Mouse (Mus musculus) CH12.LX (cell line): ENCODE measurements around the gene 4930442H23Rik. TPM values are rescaled to one million over a fixed set of nuclear protein-coding genes. Genes with fewer than 3 reads are reported as not detected.
A peak's percentile ranks its signal among the peaks of the same experiment; 100 is the strongest.

ENCODE experiments used
- DNase-seq: peaks from one replicate; pipeline ENCODE4 v3.0.0-alpha.2; 2013; ENCODE audit errors: extremely low read depth
- H3K27ac ChIP-seq: 2 replicates; pipeline ENCODE4 v1.5.1; 2012; ENCODE audit warnings: low read depth, mild to moderate bottlenecking, control low read depth, moderate library complexity; ENCODE audit not compliant: insufficient read depth
- H3K27me3 ChIP-seq: replicated peaks from 2 replicates; pipeline ENCODE3; 2012; ENCODE audit warnings: inconsistent platforms
- H3K36me3 ChIP-seq, 2 experiments: replicated peaks in 1 of 2; 2 replicates each; pipeline versions ENCODE3 to v1.6.1; 2012; ENCODE audit warnings: inconsistent platforms in 1 of 2, low read length in 1 of 2, mild to moderate bottlenecking in 1 of 2, mixed read lengths in 1 of 2, moderate library complexity in 1 of 2; ENCODE audit not compliant: control insufficient read depth in 1 of 2, insufficient read depth in 1 of 2
- H3K4me1 ChIP-seq, 2 experiments: 2 replicates each; pipeline ENCODE4 v1.6.1; 2012; ENCODE audit warnings: inconsistent platforms in 1 of 2, moderate library complexity in 1 of 2; ENCODE audit not compliant: insufficient read depth in 2 of 2, control insufficient read depth in 1 of 2
- H3K4me2 ChIP-seq: 2 replicates; pipeline ENCODE4 v1.6.1; 2012; ENCODE audit warnings: low read depth, mild to moderate bottlenecking, control low read depth; ENCODE audit not compliant: poor library complexity, insufficient read depth, severe bottlenecking
- H3K4me3 ChIP-seq, 3 experiments: fragments of 150-350 bp in 1 of 3; sonication (generic) in 1 of 3; replicated peaks in 1 of 3; 2 replicates each; pipeline versions ENCODE3 to v1.5.1; 2011 to 2012; ENCODE audit warnings: low read depth in 2 of 3, low read length in 2 of 3, mild to moderate bottlenecking in 2 of 3, moderate library complexity in 2 of 3, control low read depth in 1 of 3, improper control_type of control experiment in 1 of 3, inconsistent platforms in 1 of 3, mixed read lengths in 1 of 3; ENCODE audit not compliant: poor library complexity in 1 of 3
- H3K79me2 ChIP-seq: replicated peaks from 2 replicates; pipeline ENCODE4 v1.6.1; 2012; ENCODE audit warnings: mild to moderate bottlenecking, moderate library complexity; ENCODE audit not compliant: control insufficient read depth, poor library complexity, insufficient read depth, severe bottlenecking; ENCODE audit errors: extremely low read depth
- H3K9ac ChIP-seq: 2 replicates; pipeline ENCODE4 v1.6.1; 2012; ENCODE audit warnings: low read depth, mild to moderate bottlenecking, control low read depth, moderate library complexity; ENCODE audit not compliant: insufficient read depth
- H3K9me3 ChIP-seq: replicated peaks from 2 replicates; pipeline ENCODE3; 2012; ENCODE audit warnings: low read length, inconsistent platforms, mixed read lengths
- BHLHE40 ChIP-seq: IDR thresholded peaks from 2 replicates; pipeline ENCODE4 v1.6.1; 2011; ENCODE audit warnings: mild to moderate bottlenecking, low read depth, low read length, improper control_type of control experiment
- CHD2 ChIP-seq: IDR thresholded peaks from 2 replicates; pipeline ENCODE4 v1.6.1; 2011; ENCODE audit warnings: low read length, improper control_type of control experiment
- ELF1 ChIP-seq: IDR thresholded peaks from 2 replicates; pipeline ENCODE4 v1.6.1; 2014; ENCODE audit warnings: low read depth, mild to moderate bottlenecking, inconsistent platforms, low read length, improper control_type of control experiment
- ETS1 ChIP-seq: conservative IDR thresholded peaks from 2 replicates; pipeline ENCODE4 v1.6.1; 2012; ENCODE audit warnings: low read depth, mild to moderate bottlenecking, inconsistent platforms, low read length, improper control_type of control experiment, moderate library complexity
- GABPA ChIP-seq: IDR thresholded peaks from 2 replicates; pipeline ENCODE4 v1.6.1; 2012; ENCODE audit warnings: low read depth, low read length, improper control_type of control experiment, inconsistent platforms; ENCODE audit not compliant: insufficient replicate concordance
- HCFC1 ChIP-seq: IDR thresholded peaks from 2 replicates; pipeline ENCODE4 v1.6.1; 2012; ENCODE audit warnings: low read depth, mild to moderate bottlenecking, inconsistent platforms, low read length, improper control_type of control experiment
- IRF4 ChIP-seq: IDR thresholded peaks from 2 replicates; pipeline ENCODE4 v1.6.1; 2014; ENCODE audit warnings: low read depth, mild to moderate bottlenecking, inconsistent platforms, low read length, improper control_type of control experiment
- JUN ChIP-seq: IDR thresholded peaks from 2 replicates; pipeline ENCODE4 v1.6.1; 2011; ENCODE audit warnings: low read depth, mild to moderate bottlenecking, low read length, improper control_type of control experiment, moderate library complexity; ENCODE audit not compliant: insufficient read depth
- KAT2A ChIP-seq: IDR thresholded peaks from 2 replicates; pipeline ENCODE4 v1.6.1; 2012; ENCODE audit warnings: low read length, improper control_type of control experiment, inconsistent platforms; ENCODE audit not compliant: insufficient replicate concordance
- MAFK ChIP-seq: IDR thresholded peaks from 2 replicates; pipeline ENCODE4 v1.6.1; 2011; ENCODE audit warnings: low read length, improper control_type of control experiment; ENCODE audit not compliant: insufficient replicate concordance
- MAZ ChIP-seq: IDR thresholded peaks from 2 replicates; pipeline ENCODE4 v1.6.1; 2012; ENCODE audit warnings: low read depth, mild to moderate bottlenecking, inconsistent platforms, low read length, improper control_type of control experiment, moderate library complexity
- MEF2A ChIP-seq: IDR thresholded peaks from 2 replicates; pipeline ENCODE4 v1.6.1; 2014; ENCODE audit warnings: low read depth, mild to moderate bottlenecking, inconsistent platforms, low read length, improper control_type of control experiment, borderline replicate concordance
- MYC ChIP-seq: IDR thresholded peaks from 2 replicates; pipeline ENCODE4 v1.6.1; 2011; ENCODE audit warnings: low read depth, mild to moderate bottlenecking, improper control_type of control experiment, low read length
- NELFE ChIP-seq: IDR thresholded peaks from 2 replicates; pipeline ENCODE4 v1.6.1; 2011; ENCODE audit warnings: low read depth, low read length, improper control_type of control experiment
- PAX5 ChIP-seq: IDR thresholded peaks from 2 replicates; pipeline ENCODE4 v1.6.1; 2012; ENCODE audit warnings: low read length, inconsistent platforms, mixed read lengths
- POLR2AphosphoS2 ChIP-seq: IDR thresholded peaks from 2 replicates; pipeline ENCODE4 v1.6.1; 2011; ENCODE audit warnings: low read depth, low read length, improper control_type of control experiment
- SMC3 ChIP-seq: IDR thresholded peaks from 2 replicates; pipeline ENCODE4 v1.6.1; 2011; ENCODE audit warnings: low read depth, low read length, improper control_type of control experiment
- TBP ChIP-seq: conservative IDR thresholded peaks from 2 replicates; pipeline ENCODE4 v1.6.1; 2011; ENCODE audit warnings: low read depth, low read length, improper control_type of control experiment
- UBTF ChIP-seq: IDR thresholded peaks from 2 replicates; pipeline ENCODE4 v1.6.1; 2012; ENCODE audit warnings: low read depth, mild to moderate bottlenecking, inconsistent platforms, low read length, improper control_type of control experiment, moderate library complexity
- USF1 ChIP-seq: IDR thresholded peaks from 2 replicates; pipeline ENCODE4 v1.6.1; 2014; ENCODE audit warnings: low read depth, mild to moderate bottlenecking, inconsistent platforms, low read length, improper control_type of control experiment
- USF2 ChIP-seq: conservative IDR thresholded peaks from 2 replicates; pipeline ENCODE4 v1.6.1; 2011; ENCODE audit warnings: low read depth, low read length, improper control_type of control experiment
- ZKSCAN1 ChIP-seq: IDR thresholded peaks from 2 replicates; pipeline ENCODE4 v1.6.1; 2012; ENCODE audit warnings: low read depth, inconsistent platforms, low read length, improper control_type of control experiment, borderline replicate concordance
- ZMIZ1 ChIP-seq: IDR thresholded peaks from 2 replicates; pipeline ENCODE4 v1.6.1; 2012; ENCODE audit warnings: low read depth, mild to moderate bottlenecking, inconsistent platforms, low read length, improper control_type of control experiment
- ZNF384 ChIP-seq: IDR thresholded peaks from 2 replicates; pipeline ENCODE4 v1.6.1; 2012; ENCODE audit warnings: low read depth, low read length, improper control_type of control experiment, inconsistent platforms
- dilution Hi-C: fragments of 300-500 bp; cut with MboI; formaldehyde crosslinking; loops from 2 replicates; pipeline ENCODE4 v1.14.3; 2020; ENCODE audit warnings: low sequenced_read_pairs; ENCODE audit not compliant: extremely low pct_unique_long_range_greater_than_20kb, extremely low pct_ligation_motif_present
- in situ Hi-C: fragments of 300-500 bp; cut with MboI; formaldehyde crosslinking; loops from 3 replicates; pipeline ENCODE4 v1.14.3; 2019; ENCODE audit warnings: low sequenced_read_pairs, low pct_ligation_motif_present, low pct_unique_long_range_greater_than_20kb, mixed read lengths
- polyA plus RNA-seq: library from polyadenylated mRNA; unstranded; fragments of >175 nt; gene quantifications from 2 replicates; pipeline ENCODE4 v1.2.1, GENCODE M21; 2012; ENCODE audit warnings: low read depth; ENCODE audit not compliant: insufficient read length
- total RNA-seq, 2 experiments: library from RNA; depleted of rRNA; stranded (reverse); fragments of 300-350 nt in 1 of 2; fragments of >200 nt in 1 of 2; gene quantifications; 2 replicates each; pipeline ENCODE4 v1.2.3; 2012 to 2014

Gene 4930442H23Rik
- total and polyA plus RNA-seq, 3 experiments = 0.27 TPM; not detected in 2

DNA sequence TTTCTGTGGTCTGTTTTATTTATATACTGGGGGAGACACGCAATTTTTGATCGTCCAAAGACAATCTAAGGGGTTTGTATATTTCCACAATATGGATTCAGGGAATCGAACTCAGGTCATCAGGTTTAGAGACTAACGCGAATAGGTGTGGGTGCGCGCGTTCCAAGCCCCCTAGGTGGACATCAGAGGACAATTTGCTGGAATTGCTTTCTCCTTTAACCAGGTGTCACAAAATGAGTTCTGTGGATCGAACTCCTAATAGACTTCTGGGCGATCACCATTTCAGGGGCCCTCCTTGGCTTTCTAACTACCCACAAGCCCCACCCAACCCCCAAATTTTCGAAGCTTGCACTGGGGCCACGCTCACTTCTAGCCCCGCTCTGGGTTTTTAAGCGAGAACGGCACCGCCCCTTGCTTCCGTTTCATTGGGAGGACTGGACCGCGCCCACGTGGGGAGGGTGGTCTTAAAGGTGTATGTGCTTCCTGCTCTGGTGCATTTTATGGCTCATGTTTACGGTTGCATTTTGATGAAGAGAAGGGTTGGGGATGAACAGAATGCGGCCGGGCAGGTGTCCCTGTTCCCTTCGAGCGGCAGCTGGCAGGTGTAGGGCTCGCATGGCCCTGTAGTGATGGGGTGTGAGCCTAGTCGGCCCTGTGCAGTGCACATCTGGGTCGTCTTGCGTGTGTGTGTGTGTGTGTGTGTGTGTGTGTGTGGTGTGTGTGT is 15.0 kb downstream of the 4930442H23Rik start (continued):
- 0 out of 2 replicates have a peak, but pooled peaks have one; percentile 8 for TF ChIP-seq UBTF
- no peak for TF ChIP-seq ZKSCAN1
- peak; percentile 17; the same call in 1 of the 2 replicates for TF ChIP-seq ETS1
- TF ChIP-seq GABPA = no peak
- no peak; the same call in 1 of the 2 replicates for TF ChIP-seq CHD2
- TF ChIP-seq POLR2AphosphoS2 = no peak
- no peak for TF ChIP-seq ZNF384

DNA sequence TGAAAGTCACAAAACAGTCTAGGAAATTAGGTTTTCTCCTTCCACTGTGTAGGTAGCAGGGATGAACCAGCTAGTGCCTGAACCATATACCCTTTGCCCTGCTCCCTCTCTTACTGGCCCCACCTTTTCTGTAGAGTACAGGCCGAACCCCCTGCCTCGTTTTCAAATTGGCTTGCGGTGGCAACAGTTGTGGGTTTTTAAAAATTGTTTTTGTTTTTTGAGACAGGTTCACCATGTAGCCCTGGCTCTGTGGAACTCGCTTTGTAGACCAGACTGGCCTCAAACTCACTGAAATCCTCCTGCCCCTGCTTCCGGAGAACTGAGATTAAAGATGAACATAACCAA is 15.6 kb downstream of the 4930442H23Rik start:
- no peak for TF ChIP-seq MYC
- TF ChIP-seq JUN = no peak
- TF ChIP-seq, all 38 proteins: peak for 0

DNA sequence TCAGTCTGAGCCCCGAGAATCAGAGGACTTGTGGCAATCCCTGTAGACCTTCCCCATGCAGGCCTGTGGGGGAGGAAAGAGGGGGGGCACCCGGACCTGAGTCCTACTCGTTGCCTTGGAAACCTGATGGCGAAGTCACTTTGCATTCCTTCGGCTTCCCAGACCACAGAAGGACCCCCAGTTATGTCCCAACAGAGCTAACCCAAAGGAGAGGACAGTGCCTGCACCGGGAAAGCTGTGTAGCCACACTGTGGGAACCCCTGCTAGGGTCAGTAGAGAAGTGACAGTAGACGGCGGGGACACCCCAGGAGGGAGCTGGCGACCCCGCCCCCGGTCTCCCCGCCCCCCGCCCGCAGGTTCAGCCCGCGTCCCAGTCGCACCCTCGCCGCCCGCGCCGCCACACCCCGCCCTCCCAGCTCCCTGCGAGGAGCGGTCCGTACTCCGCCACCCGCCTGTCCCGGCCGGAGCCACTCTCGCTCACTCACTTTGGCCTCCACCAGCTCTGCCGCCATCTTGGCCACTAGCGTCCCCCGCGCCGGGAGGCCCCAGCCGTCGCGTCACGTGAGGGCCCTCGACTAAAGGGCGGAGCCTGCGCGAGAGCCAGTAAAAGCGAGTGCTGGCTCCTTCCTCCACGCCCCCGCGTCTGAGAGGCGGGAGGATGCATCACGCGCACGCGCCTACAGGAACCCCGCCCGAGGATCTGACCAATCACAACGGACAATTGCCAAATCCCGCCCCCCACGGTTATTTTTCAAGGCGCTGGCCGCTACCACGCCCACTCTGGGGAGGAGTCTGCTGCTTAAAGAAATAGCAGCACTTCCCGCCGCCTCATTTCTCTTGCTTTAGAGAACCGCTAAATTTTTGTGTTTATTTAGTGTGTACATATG is 16.2 kb downstream of the 4930442H23Rik start, which contains the start of gene Pias4:
TSS of gene Pias4 (minus strand) at position 724 of the 887 bp plus-strand sequence.
- dilution Hi-C loops = no loop called here
- H3K27me3 ChIP-seq = no peaks in the 10 kb centered on the region
- H3K27ac ChIP-seq = peak within 1 kb of the TSS; percentile 61; the same call in 1 of the 2 replicates
- H3K4me3 ChIP-seq = peak within 1 kb of the TSS; percentile 86 to 90 (median 90)
- peaks cover 10 to 31% of the 10 kb centered on the region in 2 experiments for H3K36me3 ChIP-seq
- H3K9me3 ChIP-seq = no peaks in the 10 kb centered on the region
- in situ Hi-C loops = loop anchor here (10.0 kb wide), 1 partner anchor 243 kb away; no protein-coding TSS in a partner anchor
- peak; percentile 99 for DNase-seq
- peak within 1 kb of the TSS; percentile 98 for H3K4me2 ChIP-seq
- H3K9ac ChIP-seq = peak within 1 kb of the TSS; percentile 89
- H3K79me2 ChIP-seq = peaks cover 33% of the 10 kb centered on the region
- peaks cover 19 to 52% of the 10 kb centered on the region in 2 experiments for H3K4me1 ChIP-seq
- TF ChIP-seq ZNF384 (no peak), USF2 (peak; percentile 93), CHD2 (no peak), BHLHE40 (peak; percentile 98), SMC3 (no peak), IRF4 (no peak), ELF1 (peak; percentile 72), KAT2A (no peak), USF1 (peak; percentile 97), MAZ (peak; percentile 86), NELFE (peak; percentile 47; the same call in 1 of the 2 replicates), UBTF (no peak), GABPA (no peak), MAFK (no peak), MEF2A (no peak; the same call in 1 of the 2 replicates), ZMIZ1 (peak; percentile 67; the same call in 1 of the 2 replicates), TBP (peak; percentile 91), PAX5 (no peak), JUN (no peak), HCFC1 (peak; percentile 72)

More for the DNA sequence above, 15.6 kb downstream of the 4930442H23Rik start:
- Histone ChIP-seq H3K4me2 (peak overlapping the region; percentile 84), H3K4me1 (peaks cover 16 to 47% of the 10 kb centered on the region in 2 experiments), H3K27me3 (no peaks in the 10 kb centered on the region), H3K4me3 (peak overlapping the region; percentile 65 to 86 (median 80)), H3K79me2 (peaks cover 33% of the 10 kb centered on the region), H3K36me3 (peaks cover 7 to 28% of the 10 kb centered on the region in 2 experiments), H3K27ac (peak overlapping the region; percentile 61; the same call in 1 of the 2 replicates), H3K9ac (peak overlapping the region; percentile 55), H3K9me3 (no peaks in the 10 kb centered on the region)
- in situ Hi-C loops (loop anchor here (10.0 kb wide), 1 partner anchor 243 kb away; no protein-coding TSS in a partner anchor), dilution Hi-C loops (no loop called here)
- DNase-seq = no peak
